Mouse (Mus musculus): ENCODE data around the gene Nrxn3. TPM values are rescaled to one million over a fixed set of nuclear protein-coding genes. Genes with fewer than 3 reads are reported as not detected.

Gene Nrxn3
- polyA plus RNA-seq, 1 experiment from 2014 or later, result 96.9 TPM

GRCm38 (mm10) chr12:89093806-89094479 lies 371.3 kb downstream of the Nrxn3 start:
- no peak overlapping the region for H3K27ac ChIP-seq

GRCm38 (mm10) chr12:89097561-89097960 lies 374.9 kb downstream of the Nrxn3 start:
- ATAC-seq (ENCODE audit: low FRiP score) (no peak), DNase-seq (ENCODE audit: low spot score) (no peak)
- H3K36me3 ChIP-seq (replicated peaks; ENCODE audit: control insufficient read depth, insufficient read depth), result no peaks in the 10 kb centered on the region
- H3K4me1 ChIP-seq (replicated peaks; ENCODE audit: control insufficient read depth, insufficient read depth, low read length), result no peaks in the 10 kb centered on the region
- no peaks in the 10 kb centered on the region for H3K27me3 ChIP-seq (ENCODE audit: control insufficient read depth, insufficient read depth, low read length)
- H3K27ac ChIP-seq, result no peak overlapping the region
- no peak overlapping the region for H3K4me3 ChIP-seq (replicated peaks; ENCODE audit: low read length)
- 90% methylated on average over 2 of the region's 2 CpGs for WGBS
- no peak overlapping the region for H3K4me2 ChIP-seq (replicated peaks)
- no peaks in the 10 kb centered on the region for H3K9me3 ChIP-seq (ENCODE audit: control insufficient read depth, low read length)
- H3K9ac ChIP-seq, result no peak overlapping the region

More at GRCm38 (mm10) chr12:89093806-89094479, 371.3 kb downstream of the Nrxn3 start:
- H3K4me2 ChIP-seq (replicated peaks), result no peak overlapping the region
- no peaks in the 10 kb centered on the region for H3K9me3 ChIP-seq (ENCODE audit: control insufficient read depth, low read length)
- ATAC-seq (ENCODE audit: low FRiP score) (no peak), DNase-seq (ENCODE audit: low spot score) (no peak)
- H3K4me3 ChIP-seq (replicated peaks; ENCODE audit: low read length), result no peak overlapping the region
- no peaks in the 10 kb centered on the region for H3K4me1 ChIP-seq (replicated peaks; ENCODE audit: control insufficient read depth, insufficient read depth, low read length)
- H3K9ac ChIP-seq, result no peak overlapping the region
- 86% methylated on average over 8 of the region's 8 CpGs for WGBS
- H3K36me3 ChIP-seq (replicated peaks; ENCODE audit: control insufficient read depth, insufficient read depth), result no peaks in the 10 kb centered on the region
- H3K27me3 ChIP-seq (ENCODE audit: control insufficient read depth, insufficient read depth, low read length), result no peaks in the 10 kb centered on the region

GRCm38 (mm10) chr12:89106029-89106733 lies 383.5 kb downstream of the Nrxn3 start:
- H3K4me2 ChIP-seq (replicated peaks), result peak overlapping the region; percentile 42
- H3K36me3 ChIP-seq (replicated peaks; ENCODE audit: control insufficient read depth, insufficient read depth), result no peaks in the 10 kb centered on the region
- H3K4me3 ChIP-seq (replicated peaks; ENCODE audit: low read length), result no peak overlapping the region
- DNase-seq (ENCODE audit: low spot score) (peak; percentile 90), ATAC-seq (ENCODE audit: low FRiP score) (peak; percentile 96)
- no peaks in the 10 kb centered on the region for H3K9me3 ChIP-seq (ENCODE audit: control insufficient read depth, low read length)
- H3K27ac ChIP-seq, result peak overlapping the region; percentile 58
- H3K9ac ChIP-seq, result peak overlapping the region; percentile 24; the same call in 1 of the 2 replicates
- 0 out of 2 replicates have a peak, but pooled peaks cover 12% of the 10 kb centered on the region for H3K4me1 ChIP-seq (replicated peaks; ENCODE audit: control insufficient read depth, insufficient read depth, low read length)
- WGBS, result 8% methylated on average over 9 of the region's 9 CpGs
- no peaks in the 10 kb centered on the region for H3K27me3 ChIP-seq (ENCODE audit: control insufficient read depth, insufficient read depth, low read length)

- no peaks in the 10 kb centered on the region for H3K36me3 ChIP-seq (replicated peaks; ENCODE audit: control insufficient read depth, insufficient read depth)
- 0 out of 2 replicates have a peak, but pooled peaks cover 12% of the 10 kb centered on the region for H3K4me1 ChIP-seq (replicated peaks; ENCODE audit: control insufficient read depth, insufficient read depth, low read length)
- H3K9ac ChIP-seq, result no peak overlapping the region
- no peaks in the 10 kb centered on the region for H3K27me3 ChIP-seq (ENCODE audit: control insufficient read depth, insufficient read depth, low read length)
- no peak for DNase-seq (ENCODE audit: low spot score)
- H3K27ac ChIP-seq, result peak overlapping the region; percentile 40; the same call in 1 of the 2 replicates
- 70% methylated on average over 6 of the region's 6 CpGs for WGBS
- H3K9me3 ChIP-seq (ENCODE audit: control insufficient read depth, low read length), result no peaks in the 10 kb centered on the region
- 0 out of 2 replicates have a peak, but pooled peaks have one; percentile 7 for ATAC-seq (ENCODE audit: low FRiP score)
- no peak overlapping the region for H3K4me3 ChIP-seq (replicated peaks; ENCODE audit: low read length)
- no peak overlapping the region for H3K4me2 ChIP-seq (replicated peaks)
Observed at GRCm38 (mm10) chr12:89106881-89107584, 384.4 kb downstream of the Nrxn3 start.

GRCm38 (mm10) chr12:89109779-89110335 lies 387.2 kb downstream of the Nrxn3 start:
- Histone ChIP-seq H3K27ac (peak overlapping the region; percentile 57), H3K9me3 (ENCODE audit: control insufficient read depth, low read length) (no peaks in the 10 kb centered on the region), H3K27me3 (ENCODE audit: control insufficient read depth, insufficient read depth, low read length) (no peaks in the 10 kb centered on the region), H3K9ac (no peak overlapping the region), H3K36me3 (replicated peaks; ENCODE audit: control insufficient read depth, insufficient read depth) (no peaks in the 10 kb centered on the region), H3K4me3 (replicated peaks; ENCODE audit: low read length) (no peak overlapping the region), H3K4me2 (replicated peaks) (no peak overlapping the region), H3K4me1 (replicated peaks; ENCODE audit: control insufficient read depth, insufficient read depth, low read length) (0 out of 2 replicates have a peak, but pooled peaks cover 12% of the 10 kb centered on the region)
- WGBS, result 57% methylated on average over 7 of the region's 7 CpGs
- peak; percentile 44 for DNase-seq (ENCODE audit: low spot score)
- ATAC-seq (ENCODE audit: low FRiP score), result peak; percentile 28; the same call in 1 of the 2 replicates

- H3K9ac ChIP-seq, result no peak overlapping the region
- no peak overlapping the region for H3K4me2 ChIP-seq (replicated peaks)
- H3K9me3 ChIP-seq (ENCODE audit: control insufficient read depth, low read length), result no peaks in the 10 kb centered on the region
- H3K27ac ChIP-seq, result peak overlapping the region; percentile 60
- no peaks in the 10 kb centered on the region for H3K27me3 ChIP-seq (ENCODE audit: control insufficient read depth, insufficient read depth, low read length)
- 0 out of 2 replicates have a peak, but pooled peaks cover 11% of the 10 kb centered on the region for H3K4me1 ChIP-seq (replicated peaks; ENCODE audit: control insufficient read depth, insufficient read depth, low read length)
- ATAC-seq (ENCODE audit: low FRiP score) (0 out of 2 replicates have a peak, but pooled peaks have one; percentile 24), DNase-seq (ENCODE audit: low spot score) (no peak)
- H3K36me3 ChIP-seq (replicated peaks; ENCODE audit: control insufficient read depth, insufficient read depth), result no peaks in the 10 kb centered on the region
- 41% methylated on average over 4 of the region's 4 CpGs for WGBS
- no peak overlapping the region for H3K4me3 ChIP-seq (replicated peaks; ENCODE audit: low read length)
Observed at GRCm38 (mm10) chr12:89128602-89129001, 405.9 kb downstream of the Nrxn3 start.

GRCm38 (mm10) chr12:89129139-89129907 lies 406.6 kb downstream of the Nrxn3 start:
- peak; percentile 53; the same call in 1 of the 2 replicates for ATAC-seq (ENCODE audit: low FRiP score)
- peak overlapping the region; percentile 60 for H3K27ac ChIP-seq

GRCm38 (mm10) chr12:89134333-89134732 lies 411.7 kb downstream of the Nrxn3 start:
- no peaks in the 10 kb centered on the region for H3K9me3 ChIP-seq (ENCODE audit: control insufficient read depth, low read length)
- peak; percentile 42 for DNase-seq (ENCODE audit: low spot score)
- 85% methylated on average over 2 of the region's 2 CpGs for WGBS

More at GRCm38 (mm10) chr12:89129139-89129907, 406.6 kb downstream of the Nrxn3 start:
- DNase-seq (ENCODE audit: low spot score), result no peak
- WGBS, result 56% methylated on average over 9 of the region's 9 CpGs
- Histone ChIP-seq H3K27me3 (ENCODE audit: control insufficient read depth, insufficient read depth, low read length) (no peaks in the 10 kb centered on the region), H3K4me2 (replicated peaks) (no peak overlapping the region), H3K4me1 (replicated peaks; ENCODE audit: control insufficient read depth, insufficient read depth, low read length) (0 out of 2 replicates have a peak, but pooled peaks cover 11% of the 10 kb centered on the region), H3K4me3 (replicated peaks; ENCODE audit: low read length) (no peak overlapping the region), H3K36me3 (replicated peaks; ENCODE audit: control insufficient read depth, insufficient read depth) (no peaks in the 10 kb centered on the region), H3K9me3 (ENCODE audit: control insufficient read depth, low read length) (no peaks in the 10 kb centered on the region), H3K9ac (0 out of 2 replicates have a peak overlapping the region, but pooled peaks have one; percentile 13)

More at GRCm38 (mm10) chr12:89134333-89134732, 411.7 kb downstream of the Nrxn3 start:
- H3K27ac ChIP-seq, result no peak overlapping the region
- no peak overlapping the region for H3K4me2 ChIP-seq (replicated peaks)
- no peak for ATAC-seq (ENCODE audit: low FRiP score)
- H3K4me3 ChIP-seq (replicated peaks; ENCODE audit: low read length), result no peak overlapping the region
- no peaks in the 10 kb centered on the region for H3K27me3 ChIP-seq (ENCODE audit: control insufficient read depth, insufficient read depth, low read length)
- H3K36me3 ChIP-seq (replicated peaks; ENCODE audit: control insufficient read depth, insufficient read depth), result no peaks in the 10 kb centered on the region
- H3K4me1 ChIP-seq (replicated peaks; ENCODE audit: control insufficient read depth, insufficient read depth, low read length), result 0 out of 2 replicates have a peak, but pooled peaks cover 3% of the 10 kb centered on the region
- no peak overlapping the region for H3K9ac ChIP-seq

Data from hindbrain, embryonic 14.5 days (tissue).